Mouse (Mus musculus) stomach, embryonic 14.5 days (tissue): ENCODE measurements at regions not wholly inside any gene's neighbourhood (a gene's known extent, or its start where the extent isn't known, plus 50 kb on each side); places are given as distances from the start of the nearest gene placed in this dataset. TPM values are rescaled to one million over a fixed set of nuclear protein-coding genes. Genes with fewer than 3 reads are reported as not detected.

Source experiments
- ATAC-seq: fragments of 200-750 bp; cut with Nextera tagmentation; 2 replicates; pipeline ENCODE4 v1.8.0; 2017; ENCODE audit warnings: low read depth, moderate TSS enrichment; ENCODE audit not compliant: insufficient number of reproducible peaks, insufficient read depth, low FRiP score
- H3K27ac ChIP-seq: fragments of 300-500 bp; sonication (generic); 2 replicates; pipeline ENCODE4 v1.5.1; 2014; ENCODE audit warnings: mild to moderate bottlenecking, low read length, moderate library complexity, mixed read lengths
- H3K27me3 ChIP-seq: fragments of 300-500 bp; sonication (generic); 2 replicates; pipeline ENCODE4 v1.6.1; 2014; ENCODE audit warnings: low read length, control low read depth, mixed read lengths; ENCODE audit not compliant: control insufficient read depth, insufficient read depth
- H3K36me3 ChIP-seq: fragments of 300-500 bp; sonication (generic); 2 replicates; pipeline ENCODE4 v1.6.1; 2014; ENCODE audit warnings: mild to moderate bottlenecking, control low read depth, low read length, moderate library complexity, mixed read lengths; ENCODE audit not compliant: control insufficient read depth, insufficient read depth
- H3K4me1 ChIP-seq: fragments of 300-500 bp; sonication (generic); 2 replicates; pipeline ENCODE4 v1.6.1; 2014; ENCODE audit warnings: low read length, control low read depth, mixed read lengths; ENCODE audit not compliant: control insufficient read depth, insufficient read depth
- H3K4me2 ChIP-seq: fragments of 300-500 bp; sonication (generic); replicated peaks from 2 replicates; pipeline ENCODE4 v1.6.1; 2014; ENCODE audit warnings: low read depth, low read length, control low read depth
- H3K4me3 ChIP-seq: fragments of 300-500 bp; sonication (generic); 2 replicates; pipeline ENCODE4 v1.5.1; 2014; ENCODE audit warnings: low read depth, low read length, control low read depth
- H3K9ac ChIP-seq: fragments of 300-500 bp; sonication (generic); replicated peaks from 2 replicates; pipeline ENCODE4 v1.6.1; 2014; ENCODE audit warnings: low read depth, mild to moderate bottlenecking, control low read depth, low read length, moderate library complexity, mixed read lengths
- H3K9me3 ChIP-seq: fragments of 300-500 bp; sonication (generic); 2 replicates; pipeline ENCODE4 v1.6.1; 2016; ENCODE audit warnings: low read depth, low read length, control low read depth; ENCODE audit not compliant: control insufficient read depth
- WGBS: fragments of 180-500 bp; shearing (Covaris S2); extraction: QIAGEN DNeasy Blood & Tissue Kit; methylation state at CpG from one replicate; pipeline ENCODE4 v1.1.7; 2014; 5-methylcytosine and 5-hydroxymethylcytosine counted together
- microRNA counts: library from miRNA; unstranded; fragments of <30 nt; microRNA quantifications from one replicate; lab custom pipeline; 2016
- microRNA-seq: library from miRNA; unstranded; fragments of <30 nt; microRNA quantifications from one replicate; pipeline ENCODE4, GENCODE M21; 2016

- ATAC-seq: no peak
Measured at GRCm38 (mm10) chr9:89813616-89814318, 75.5 kb upstream of the Ankrd34c start.

GRCm38 (mm10) chr9:89807381-89807780 is 69.1 kb upstream of the Ankrd34c start:
- no peak overlapping the region for H3K4me3 ChIP-seq
- no peaks in the 10 kb centered on the region for H3K9me3 ChIP-seq
- no peaks in the 10 kb centered on the region for H3K4me1 ChIP-seq
- H3K36me3 ChIP-seq: no peaks in the 10 kb centered on the region
- WGBS: 48% methylated on average over 6 of the region's 6 CpGs
- no peak overlapping the region for H3K27ac ChIP-seq
- H3K9ac ChIP-seq: no peak overlapping the region
- no peak overlapping the region for H3K4me2 ChIP-seq
- H3K27me3 ChIP-seq: no peaks in the 10 kb centered on the region
- ATAC-seq: no peak

More at GRCm38 (mm10) chr9:89813616-89814318, 75.5 kb upstream of the Ankrd34c start:
- Histone ChIP-seq H3K36me3 (no peaks in the 10 kb centered on the region), H3K9ac (no peak overlapping the region), H3K4me1 (no peaks in the 10 kb centered on the region), H3K9me3 (no peaks in the 10 kb centered on the region), H3K27ac (no peak overlapping the region), H3K4me3 (no peak overlapping the region), H3K4me2 (no peak overlapping the region), H3K27me3 (no peaks in the 10 kb centered on the region)
- WGBS: 51% methylated on average over 8 of the region's 8 CpGs

DNA sequence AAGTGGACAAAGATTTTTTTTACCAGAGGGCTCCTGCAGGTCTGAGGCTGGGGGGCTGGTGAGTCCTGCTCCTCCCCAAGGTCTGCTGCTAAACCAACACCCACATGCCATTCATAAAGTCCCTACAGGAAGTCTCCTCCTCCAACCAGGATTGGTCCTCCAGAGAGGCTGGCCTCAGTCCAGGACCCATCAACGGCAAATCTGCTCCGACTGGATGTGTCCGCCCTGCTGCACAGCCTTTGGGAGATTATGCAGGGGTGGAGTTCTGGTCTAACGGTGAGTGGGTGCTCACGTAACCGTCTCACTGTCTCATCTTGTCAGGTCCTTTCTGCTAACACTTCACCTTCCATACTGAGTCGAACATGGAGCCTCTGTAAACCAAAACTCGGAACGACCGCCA is 64.4 kb upstream of the Ankrd34c start:
- H3K4me2 ChIP-seq: no peak overlapping the region
- ATAC-seq: no peak
- H3K27ac ChIP-seq: no peak overlapping the region
- no peaks in the 10 kb centered on the region for H3K27me3 ChIP-seq
- H3K4me3 ChIP-seq: no peak overlapping the region
- H3K4me1 ChIP-seq: no peaks in the 10 kb centered on the region
- no peak overlapping the region for H3K9ac ChIP-seq
- H3K9me3 ChIP-seq: no peaks in the 10 kb centered on the region
- H3K36me3 ChIP-seq: no peaks in the 10 kb centered on the region
- 72% methylated on average over 10 of the region's 10 CpGs for WGBS

- Histone ChIP-seq H3K27ac (no peak overlapping the region), H3K4me2 (no peak overlapping the region), H3K36me3 (no peaks in the 10 kb centered on the region), H3K4me3 (no peak overlapping the region), H3K27me3 (no peaks in the 10 kb centered on the region), H3K4me1 (no peaks in the 10 kb centered on the region), H3K9me3 (no peaks in the 10 kb centered on the region), H3K9ac (no peak overlapping the region)
- 0 out of 2 replicates have a peak, but pooled peaks have one; percentile 7 for ATAC-seq
- WGBS: 5% methylated on average over 6 of the region's 6 CpGs
Measured at GRCm38 (mm10) chr9:89793018-89793417, 54.7 kb upstream of the Ankrd34c start.

DNA sequence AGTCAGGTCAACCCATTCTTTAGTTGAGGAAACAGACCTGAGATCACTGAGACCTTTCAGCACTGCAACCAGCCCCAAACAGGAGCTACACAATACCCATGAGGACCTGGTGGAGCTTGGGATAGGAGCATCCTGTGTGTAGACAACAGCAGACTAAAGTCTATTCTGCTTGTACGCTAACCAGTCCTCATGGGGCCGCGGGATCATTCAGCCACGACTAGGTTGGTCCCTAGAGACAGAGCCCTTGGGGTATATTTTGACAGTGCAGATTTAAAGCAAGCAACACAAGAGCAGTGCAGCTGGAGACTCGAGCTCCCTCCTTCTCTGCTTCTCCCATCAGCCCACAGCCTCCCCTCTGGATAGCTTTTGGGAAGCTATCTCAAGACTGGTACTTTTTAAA is 51.7 kb upstream of the Ankrd34c start:
- Histone ChIP-seq H3K27ac (no peak overlapping the region), H3K4me1 (no peaks in the 10 kb centered on the region), H3K4me3 (no peak overlapping the region), H3K36me3 (no peaks in the 10 kb centered on the region), H3K27me3 (no peaks in the 10 kb centered on the region), H3K4me2 (no peak overlapping the region), H3K9me3 (no peaks in the 10 kb centered on the region), H3K9ac (no peak overlapping the region)
- WGBS: 81% methylated on average over 5 of the region's 5 CpGs
- ATAC-seq: no peak

- WGBS: 86% methylated on average over 1 of the region's 1 CpGs
- no peaks in the 10 kb centered on the region for H3K4me1 ChIP-seq
- no peaks in the 10 kb centered on the region for H3K9me3 ChIP-seq
- H3K27ac ChIP-seq: no peak overlapping the region
- H3K36me3 ChIP-seq: no peaks in the 10 kb centered on the region
- no peak for ATAC-seq
- no peaks in the 10 kb centered on the region for H3K27me3 ChIP-seq
- H3K4me3 ChIP-seq: no peak overlapping the region
- no peak overlapping the region for H3K9ac ChIP-seq
- no peak overlapping the region for H3K4me2 ChIP-seq
Measured at GRCm38 (mm10) chr9:89788651-89789050, 50.4 kb upstream of the Ankrd34c start.

MicroRNA genes in the stretch of these regions (microRNA counts, 519-probe panel; counts per million panel counts)
- microRNA mmu-miR-184 (lab: Ali Mortazavi, UCI): not detected

Small RNA genes lying in the stretch of these regions (microRNA-seq; reads per million reads assigned to microRNA genes)
- 4.2 reads per million, percentile 10 among the genes with 10 or more reads in this experiment for gene Mir184
